Mouse (Mus musculus) heart, embryonic 12.5 days (tissue): ENCODE results near the gene Esam. TPM values are rescaled to one million over a fixed set of nuclear protein-coding genes. Genes with fewer than 3 reads are reported as not detected.

Experiments used
- ATAC-seq: fragments of 200-750 bp; cut with Nextera tagmentation; 2 replicates; pipeline ENCODE4 v1.8.0; 2017; ENCODE audit warnings: moderate TSS enrichment, moderate library complexity; ENCODE audit not compliant: insufficient number of reproducible peaks, low FRiP score
- H3K27ac ChIP-seq: fragments of 300-500 bp; sonication (generic); 2 replicates; pipeline ENCODE4 v1.5.1; 2016; ENCODE audit warnings: mild to moderate bottlenecking, moderate library complexity; ENCODE audit not compliant: poor library complexity, severe bottlenecking
- H3K27me3 ChIP-seq: fragments of 300-500 bp; sonication (generic); replicated peaks from 2 replicates; pipeline ENCODE4 v1.6.1; 2016; ENCODE audit warnings: mild to moderate bottlenecking, moderate library complexity
- H3K36me3 ChIP-seq: fragments of 300-500 bp; sonication (generic); 2 replicates; pipeline ENCODE4 v1.6.1; 2016; ENCODE audit warnings: mild to moderate bottlenecking, moderate library complexity
- H3K4me1 ChIP-seq: fragments of 300-500 bp; sonication (generic); replicated peaks from 2 replicates; pipeline ENCODE4 v1.6.1; 2016; ENCODE audit warnings: mild to moderate bottlenecking
- H3K4me2 ChIP-seq: fragments of 300-500 bp; sonication (generic); 2 replicates; pipeline ENCODE4 v1.6.1; 2016; ENCODE audit warnings: mild to moderate bottlenecking, moderate library complexity
- H3K4me3 ChIP-seq: fragments of 300-500 bp; sonication (generic); 2 replicates; pipeline ENCODE4 v1.5.1; 2016; ENCODE audit warnings: mild to moderate bottlenecking
- H3K9ac ChIP-seq: fragments of 300-500 bp; sonication (generic); 2 replicates; pipeline ENCODE4 v1.6.1; 2016; ENCODE audit warnings: mild to moderate bottlenecking, moderate library complexity
- H3K9me3 ChIP-seq: fragments of 300-500 bp; sonication (generic); replicated peaks from 2 replicates; pipeline ENCODE4 v1.6.1; 2016; ENCODE audit warnings: mild to moderate bottlenecking, moderate library complexity
- WGBS: fragments of 180-500 bp; shearing (Covaris S2); methylation state at CpG from one replicate; pipeline ENCODE4 v1.1.7; 2016; 5-methylcytosine and 5-hydroxymethylcytosine counted together
- polyA plus RNA-seq: library from polyadenylated mRNA; unstranded; fragments of >200 nt; fragmentation: Nextera tagmentation; extraction: Ambion mirVana; gene quantifications from 2 replicates; pipeline ENCODE4 v1.2.1, GENCODE M21; 2016

The Esam gene
- polyA plus RNA-seq: 54.6 and 59.8 TPM in 2 replicates

DNA sequence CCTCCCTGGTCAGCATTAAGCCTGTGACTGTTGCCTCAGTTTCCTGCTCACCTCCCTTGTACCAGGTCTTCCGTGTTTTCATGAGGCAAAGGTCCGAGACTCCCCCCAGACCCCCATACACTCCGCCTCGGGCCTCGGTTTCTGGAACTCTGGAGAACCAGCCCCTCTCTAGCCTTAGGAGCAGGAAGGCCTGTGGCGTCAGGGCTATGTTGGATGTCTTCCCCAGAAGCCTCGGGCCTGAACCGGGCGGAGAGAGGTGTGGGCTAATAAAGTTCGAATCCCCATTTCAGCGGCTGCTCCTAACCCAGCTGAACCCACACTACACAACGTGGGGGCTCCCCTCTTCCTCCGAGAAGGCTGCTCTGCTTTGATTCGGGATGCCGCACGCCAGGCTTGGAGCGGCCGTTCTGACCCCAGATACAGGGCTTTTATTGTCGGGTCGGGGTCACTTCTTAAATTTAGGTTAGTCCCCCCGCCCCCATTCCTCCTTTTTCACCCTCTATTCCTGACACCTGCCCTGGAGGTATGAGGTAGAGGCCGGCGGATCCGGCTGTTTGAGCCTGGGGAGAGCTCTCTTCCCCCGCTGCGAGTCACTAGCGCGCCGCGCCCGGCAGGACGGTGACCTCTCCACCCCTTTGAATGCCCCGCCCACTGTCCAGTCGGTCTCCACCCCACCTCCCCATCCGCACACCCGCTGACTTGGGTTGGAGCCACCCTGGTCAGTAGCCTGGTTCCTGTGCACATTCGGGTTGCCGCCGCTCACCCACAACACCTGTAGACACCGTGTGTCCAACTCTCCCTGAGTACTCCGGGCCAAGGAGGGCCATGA lies at the start of gene Esam:
TSS of gene Esam (plus strand) at position 683 of the 829 bp plus-strand sequence.
- Histone ChIP-seq H3K27ac (peak within 1 kb of the TSS; percentile 78), H3K9me3 (no peaks in the 10 kb centered on the region), H3K27me3 (peaks cover 17% of the 10 kb centered on the region), H3K36me3 (peaks cover 14% of the 10 kb centered on the region), H3K4me2 (peak within 1 kb of the TSS; percentile 86), H3K4me1 (peaks cover 41% of the 10 kb centered on the region), H3K9ac (peak within 1 kb of the TSS; percentile 73), H3K4me3 (peak within 1 kb of the TSS; percentile 49)
- 3% methylated on average over 41 of the region's 41 CpGs for WGBS
- ATAC-seq: peak; percentile 76

- no peak for ATAC-seq
- no peaks in the 10 kb centered on the region for H3K36me3 ChIP-seq
- H3K9me3 ChIP-seq: no peaks in the 10 kb centered on the region
- 62% methylated on average over 5 of the region's 5 CpGs for WGBS
- no peak overlapping the region for H3K9ac ChIP-seq
- H3K4me1 ChIP-seq: peaks cover 8% of the 10 kb centered on the region
- H3K4me3 ChIP-seq: no peak overlapping the region
- H3K4me2 ChIP-seq: no peak overlapping the region
- no peak overlapping the region for H3K27ac ChIP-seq
- H3K27me3 ChIP-seq: no peaks in the 10 kb centered on the region
These were observed 42.7 kb upstream of the Esam start for GRCm38 (mm10) chr9:37485146-37485545.

DNA sequence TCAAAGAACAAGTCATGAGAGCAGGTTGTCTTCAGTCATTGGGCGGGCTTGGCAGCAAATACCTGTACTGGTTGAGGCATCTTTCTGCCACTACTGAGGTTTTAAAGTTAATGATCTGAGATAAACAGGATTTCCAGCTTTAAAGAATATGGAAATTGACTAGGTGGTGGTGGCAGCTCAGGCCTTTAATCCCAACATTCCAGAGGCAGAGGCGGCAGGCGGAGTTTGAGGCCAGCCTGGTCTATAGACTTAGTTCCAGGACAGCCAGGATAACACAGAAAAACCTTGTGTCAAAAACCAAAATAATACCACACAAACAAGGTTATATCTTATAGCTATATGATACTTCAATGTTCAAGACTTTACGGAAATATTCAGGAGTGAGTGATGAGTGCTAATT lies 39.8 kb upstream of the Esam start:
- H3K27ac ChIP-seq: peak overlapping the region; percentile 98
- peaks cover 15% of the 10 kb centered on the region for H3K4me1 ChIP-seq
- H3K4me2 ChIP-seq: peak overlapping the region; percentile 97
- H3K27me3 ChIP-seq: no peaks in the 10 kb centered on the region
- peak overlapping the region; percentile 99; the same call in 1 of the 2 replicates for H3K9ac ChIP-seq
- 49% methylated on average over 4 of the region's 4 CpGs for WGBS
- no peaks in the 10 kb centered on the region for H3K9me3 ChIP-seq
- no peaks in the 10 kb centered on the region for H3K36me3 ChIP-seq
- peak overlapping the region; percentile 99 for H3K4me3 ChIP-seq
- no peak for ATAC-seq

DNA sequence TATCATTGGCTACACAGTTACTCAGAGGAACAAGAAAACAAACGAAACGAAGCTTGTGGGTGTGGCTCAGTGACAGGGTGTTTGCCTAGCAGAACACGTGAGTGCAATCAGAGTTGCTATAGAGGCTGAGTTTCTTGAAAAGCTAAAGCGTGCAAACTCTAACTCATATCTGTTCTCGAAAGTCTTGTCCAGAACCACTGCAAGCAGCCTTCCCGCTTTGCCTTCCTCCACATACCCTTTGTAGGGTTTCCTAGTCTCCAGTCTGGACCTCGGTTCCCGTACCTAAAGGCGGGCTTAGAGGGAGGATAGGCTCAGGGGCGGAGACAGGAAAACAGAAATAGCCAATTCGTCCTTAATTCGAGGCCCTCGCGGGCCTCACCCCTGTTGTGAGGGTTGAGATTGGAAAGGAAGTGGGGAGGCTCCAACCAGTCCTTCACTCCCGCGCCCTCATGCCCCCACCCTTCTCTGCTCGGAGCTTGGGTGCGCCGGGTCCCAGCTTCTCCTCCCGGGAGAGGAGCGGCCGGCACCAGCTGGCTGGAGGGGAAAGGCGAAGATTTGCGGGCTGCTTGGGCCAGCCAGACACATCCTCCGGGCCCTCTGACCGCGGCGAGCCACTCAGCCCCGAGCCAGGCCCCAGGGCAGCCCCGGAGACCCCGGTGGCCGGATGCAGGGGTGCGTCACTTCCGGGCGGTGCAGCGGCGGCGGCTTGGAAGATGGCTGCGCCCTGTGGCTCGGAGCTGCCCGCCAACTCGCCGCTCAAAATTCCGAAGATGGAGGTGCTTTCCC lies 39.1 kb upstream of the Esam start, which contains the start of gene Msantd2:
TSS of gene Msantd2 (plus strand) at position 709 of the 786 bp plus-strand sequence.
- Histone ChIP-seq H3K27ac (peak within 1 kb of the TSS; percentile 98), H3K4me1 (peaks cover 15% of the 10 kb centered on the region), H3K36me3 (peaks cover 2% of the 10 kb centered on the region), H3K9ac (peak within 1 kb of the TSS; percentile 99), H3K4me2 (peak within 1 kb of the TSS; percentile 97), H3K4me3 (peak within 1 kb of the TSS; percentile 99), H3K27me3 (no peaks in the 10 kb centered on the region), H3K9me3 (peaks cover under 1% of the 10 kb centered on the region; the same call in 1 of the 2 replicates)
- under 1% methylated on average over 43 of the region's 44 CpGs for WGBS
- peak; percentile 95 for ATAC-seq

DNA sequence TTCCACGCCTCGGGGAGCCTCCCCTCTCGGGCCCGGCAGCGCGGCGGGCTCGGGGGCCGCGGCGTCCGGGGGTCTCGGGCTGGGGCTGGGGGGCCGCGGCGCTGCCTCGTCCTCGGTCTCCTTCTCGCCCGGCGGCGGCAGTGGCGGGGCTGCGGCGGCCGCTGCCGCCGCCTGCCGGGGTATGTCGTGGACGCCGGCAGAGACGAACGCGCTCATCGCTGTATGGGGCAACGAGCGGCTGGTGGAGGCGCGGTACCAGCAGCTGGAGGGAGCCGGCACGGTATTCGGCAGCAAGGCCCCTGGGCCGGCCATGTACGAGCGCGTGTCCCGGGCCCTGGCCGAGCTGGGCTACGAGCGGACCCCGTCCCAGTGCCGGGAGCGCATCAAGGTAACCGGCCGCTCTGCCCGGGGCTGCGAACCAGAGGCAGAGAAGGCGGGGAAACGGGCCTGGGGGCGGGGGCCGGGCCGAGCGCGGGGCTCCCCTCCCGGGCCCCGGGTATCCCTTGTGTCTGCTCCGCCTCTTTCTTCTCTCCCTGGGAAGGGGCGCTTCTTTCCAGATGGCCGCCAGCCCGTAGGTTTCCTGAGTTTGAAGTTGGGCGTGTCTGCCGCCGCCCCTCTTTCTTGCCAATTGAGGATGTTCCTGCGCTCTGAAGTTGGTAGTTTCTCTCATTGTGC lies 38.3 kb upstream of the Esam start:
- H3K4me3 ChIP-seq: peak overlapping the region; percentile 99
- peak overlapping the region; percentile 97 for H3K4me2 ChIP-seq
- H3K27ac ChIP-seq: peak overlapping the region; percentile 98
- H3K36me3 ChIP-seq: peaks cover 5% of the 10 kb centered on the region
- under 1% methylated on average over 72 of the region's 75 CpGs for WGBS
- no peaks in the 10 kb centered on the region for H3K27me3 ChIP-seq
- peak; percentile 75 for ATAC-seq
- peaks cover 15% of the 10 kb centered on the region for H3K4me1 ChIP-seq
- H3K9ac ChIP-seq: peak overlapping the region; percentile 99
- H3K9me3 ChIP-seq: peaks cover 3% of the 10 kb centered on the region; the same call in 1 of the 2 replicates

DNA sequence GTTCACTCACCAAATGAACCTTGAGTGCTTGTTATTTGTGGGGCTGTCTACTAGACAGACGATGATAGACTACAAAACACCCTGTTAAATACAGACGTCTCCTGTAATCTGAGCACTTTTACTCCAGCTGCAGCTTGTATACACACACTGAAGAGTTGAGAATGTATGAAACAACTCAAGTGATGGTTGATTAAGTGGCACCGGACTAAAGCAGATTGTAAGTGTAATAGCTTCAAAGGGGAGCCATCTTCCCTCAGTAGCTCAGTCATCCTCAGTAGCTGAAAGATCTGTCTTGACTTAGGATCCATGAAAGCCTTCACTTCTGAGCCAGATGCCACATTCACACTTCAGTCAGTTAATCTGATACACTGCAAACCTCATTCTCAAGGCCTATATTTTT lies 32.1 kb upstream of the Esam start:
- Histone ChIP-seq H3K4me3 (no peak overlapping the region), H3K27ac (no peak overlapping the region), H3K9me3 (peaks cover 3% of the 10 kb centered on the region; the same call in 1 of the 2 replicates), H3K27me3 (no peaks in the 10 kb centered on the region), H3K4me1 (peaks cover 1% of the 10 kb centered on the region; the same call in 1 of the 2 replicates), H3K4me2 (no peak overlapping the region), H3K36me3 (peaks cover 5% of the 10 kb centered on the region), H3K9ac (no peak overlapping the region)
- no peak for ATAC-seq
- WGBS: 64% methylated on average over 3 of the region's 3 CpGs

DNA sequence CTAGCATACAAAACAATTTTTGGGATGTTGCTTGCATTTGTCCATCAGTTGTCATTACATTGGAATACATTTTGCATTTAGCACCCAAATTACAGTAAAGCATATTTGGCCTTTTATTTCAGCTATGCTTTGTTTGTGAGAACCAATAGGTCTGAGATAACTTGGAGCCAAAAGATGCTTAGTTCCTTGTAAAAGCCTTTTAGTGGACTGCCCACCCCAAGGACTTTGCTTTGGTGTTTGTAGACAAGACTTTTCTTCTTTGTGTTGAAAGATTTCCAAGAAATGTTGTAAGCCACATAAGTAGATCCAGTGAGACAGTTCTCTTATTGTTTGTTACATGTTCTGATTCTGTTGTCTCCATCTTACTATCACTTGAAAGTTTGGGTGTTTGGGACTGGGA lies 31.6 kb upstream of the Esam start:
- Histone ChIP-seq H3K36me3 (peaks cover 5% of the 10 kb centered on the region), H3K9me3 (peaks cover 3% of the 10 kb centered on the region; the same call in 1 of the 2 replicates), H3K9ac (no peak overlapping the region), H3K4me1 (no peaks in the 10 kb centered on the region), H3K27me3 (no peaks in the 10 kb centered on the region), H3K4me2 (no peak overlapping the region), H3K4me3 (no peak overlapping the region), H3K27ac (no peak overlapping the region)
- no peak for ATAC-seq

DNA sequence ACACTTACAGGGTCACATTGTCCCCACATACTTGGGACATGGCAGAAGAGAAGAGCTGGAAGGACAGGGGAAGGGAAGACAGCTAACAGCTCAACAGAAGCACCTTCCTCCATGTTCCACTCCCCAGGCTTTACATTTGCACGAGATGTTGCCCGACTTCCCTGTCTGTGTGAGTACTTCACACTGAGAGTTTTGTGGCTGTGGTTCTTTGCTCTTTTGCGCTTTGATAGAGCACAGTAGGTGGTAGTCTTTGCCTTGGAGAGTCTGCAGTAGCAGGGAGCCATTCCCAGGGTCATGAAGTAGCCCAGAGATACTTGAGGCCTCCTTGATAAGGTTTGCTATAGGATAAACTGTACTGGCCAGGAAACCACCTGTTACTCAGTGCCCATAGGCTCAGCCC lies 27.7 kb upstream of the Esam start:
- H3K9me3 ChIP-seq: no peaks in the 10 kb centered on the region
- H3K27me3 ChIP-seq: no peaks in the 10 kb centered on the region
- 60% methylated on average over 3 of the region's 3 CpGs for WGBS
- H3K4me2 ChIP-seq: no peak overlapping the region
- no peak overlapping the region for H3K9ac ChIP-seq
- H3K4me1 ChIP-seq: no peaks in the 10 kb centered on the region
- no peak for ATAC-seq
- H3K4me3 ChIP-seq: no peak overlapping the region
- H3K36me3 ChIP-seq: no peaks in the 10 kb centered on the region
- no peak overlapping the region for H3K27ac ChIP-seq

- ATAC-seq: no peak
- Histone ChIP-seq H3K9me3 (no peaks in the 10 kb centered on the region), H3K4me3 (no peak overlapping the region), H3K4me2 (no peak overlapping the region), H3K9ac (no peak overlapping the region), H3K36me3 (no peaks in the 10 kb centered on the region), H3K27ac (no peak overlapping the region), H3K4me1 (no peaks in the 10 kb centered on the region), H3K27me3 (no peaks in the 10 kb centered on the region)
- WGBS: 100% methylated on average over 1 of the region's 1 CpGs
These were observed 26.7 kb upstream of the Esam start for GRCm38 (mm10) chr9:37501170-37501569.

- Histone ChIP-seq H3K4me1 (no peaks in the 10 kb centered on the region), H3K36me3 (no peaks in the 10 kb centered on the region), H3K27ac (no peak overlapping the region), H3K4me3 (no peak overlapping the region), H3K9me3 (no peaks in the 10 kb centered on the region), H3K9ac (no peak overlapping the region), H3K4me2 (no peak overlapping the region), H3K27me3 (no peaks in the 10 kb centered on the region)
- no peak for ATAC-seq
These were observed 23.5 kb upstream of the Esam start for GRCm38 (mm10) chr9:37504348-37504747.

DNA sequence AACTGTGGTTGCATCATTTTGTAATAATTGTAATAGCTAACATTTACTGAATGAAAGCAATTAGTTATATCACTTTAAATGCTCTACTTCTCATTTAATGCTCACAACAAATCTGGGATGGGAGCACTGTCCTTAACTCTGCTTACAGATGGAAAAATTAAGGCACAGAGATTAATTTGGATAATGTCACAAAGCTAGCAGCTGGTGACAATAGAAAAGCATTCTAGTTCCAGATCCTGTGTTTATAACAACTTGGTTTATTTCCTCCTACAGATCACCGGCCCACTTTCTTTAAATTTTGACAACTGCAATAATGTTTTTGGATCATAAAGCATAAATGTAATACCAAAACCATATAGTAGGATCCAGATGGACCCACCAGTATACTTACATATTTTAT lies 21.9 kb upstream of the Esam start:
- no peak overlapping the region for H3K4me3 ChIP-seq
- no peak for ATAC-seq
- H3K4me1 ChIP-seq: no peaks in the 10 kb centered on the region
- H3K4me2 ChIP-seq: no peak overlapping the region
- WGBS: 87% methylated on average over 1 of the region's 1 CpGs
- H3K36me3 ChIP-seq: no peaks in the 10 kb centered on the region
- H3K27ac ChIP-seq: no peak overlapping the region
- no peaks in the 10 kb centered on the region for H3K27me3 ChIP-seq
- no peaks in the 10 kb centered on the region for H3K9me3 ChIP-seq
- H3K9ac ChIP-seq: no peak overlapping the region
